Mouse (Mus musculus) gastrocnemius, adult 18-20 months (tissue): ENCODE results near the gene Padi1. TPM values are rescaled to one million over a fixed set of nuclear protein-coding genes. Genes with fewer than 3 reads are reported as not detected.
A peak's percentile ranks its signal among the peaks of the same experiment; 100 is the strongest.

ENCODE experiments used
- DNase-seq: peaks from one replicate; pipeline ENCODE4 v3.0.0; 2021; ENCODE audit warnings: low spot score
- total RNA-seq, 2 experiments: library from RNA; stranded (reverse); gene quantifications; 2 replicates each; pipeline ENCODE4 v1.2.3; 2021

Padi1 gene
- total RNA-seq, 2 experiments from 2014 or later = 0.07 to 0.21 TPM

DNA sequence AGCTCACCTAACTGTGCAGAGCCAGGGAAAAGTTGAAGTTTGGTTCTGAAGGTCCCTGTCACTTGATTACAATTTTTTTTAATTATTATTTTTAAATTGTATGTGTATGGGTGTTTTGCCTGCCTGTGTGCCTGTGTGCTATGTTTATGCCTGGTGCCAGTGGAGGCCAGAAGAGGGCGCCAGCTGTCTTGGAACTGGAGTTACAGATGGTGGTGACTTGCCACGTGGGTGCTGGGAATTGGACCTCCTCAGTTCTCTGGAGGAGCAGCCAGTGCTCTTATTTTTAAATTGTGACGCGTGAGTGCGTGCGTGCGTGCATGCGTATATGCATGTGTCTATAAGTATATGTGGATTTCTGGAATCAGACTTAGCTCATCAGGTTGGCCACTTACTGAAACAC, 28.2 kb downstream of the Padi1 start:
- no peak for DNase-seq

- DNase-seq = no peak
Measured at GRCm38 (mm10) chr4:140815996-140816917, 29.3 kb downstream of the Padi1 start.

- no peak for DNase-seq
Measured at GRCm38 (mm10) chr4:140815496-140815895, 30.1 kb downstream of the Padi1 start.

DNA sequence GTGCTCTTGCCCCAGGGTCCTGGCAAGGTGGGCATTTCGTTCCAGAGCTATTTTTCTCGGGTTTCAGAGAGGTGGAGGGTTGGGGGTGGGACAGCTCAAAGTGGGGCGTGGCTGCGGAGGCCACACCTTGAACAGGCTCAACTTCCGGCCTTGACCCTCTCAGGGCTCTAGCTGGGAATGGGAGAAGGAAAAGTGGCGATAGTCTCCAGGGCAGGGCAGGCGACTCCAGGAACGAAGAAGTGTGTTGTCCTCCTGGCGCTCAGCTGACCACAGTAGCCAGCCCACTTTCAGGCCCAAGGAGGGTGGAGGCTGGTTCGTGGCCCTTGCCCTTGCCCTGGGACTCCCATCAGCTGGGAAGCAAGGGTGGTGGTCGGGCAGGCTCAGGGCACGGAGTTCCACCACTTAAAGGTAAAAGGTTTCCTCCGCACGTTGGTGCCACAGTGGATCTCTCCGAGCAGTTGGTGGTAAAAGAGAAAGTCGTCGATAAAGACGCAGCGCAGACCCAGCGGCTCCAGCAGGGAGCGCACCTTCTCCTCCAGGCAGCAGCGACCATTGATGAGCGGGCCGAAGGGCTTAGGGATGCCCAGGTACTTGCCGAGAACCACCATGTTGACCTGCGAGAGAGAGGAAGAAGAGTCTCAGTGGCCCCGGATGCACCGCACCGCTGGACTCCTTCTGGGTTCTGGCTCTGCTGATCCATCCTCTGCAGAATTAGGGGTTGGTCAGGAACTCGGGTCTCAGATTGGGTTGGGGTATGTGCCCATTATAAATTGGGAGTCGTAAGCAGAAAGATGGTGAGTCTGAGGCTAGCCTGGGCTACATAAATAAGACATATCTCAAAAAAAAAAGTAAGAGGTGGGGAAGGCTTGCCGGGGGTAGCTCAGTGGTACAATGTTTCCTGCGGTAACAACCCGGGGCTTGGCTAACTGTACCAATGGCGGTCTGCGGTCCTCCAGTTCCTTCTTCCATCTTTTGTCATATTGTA, 31.0 kb downstream of the Padi1 start:
- peak; percentile 20 for DNase-seq

DNA sequence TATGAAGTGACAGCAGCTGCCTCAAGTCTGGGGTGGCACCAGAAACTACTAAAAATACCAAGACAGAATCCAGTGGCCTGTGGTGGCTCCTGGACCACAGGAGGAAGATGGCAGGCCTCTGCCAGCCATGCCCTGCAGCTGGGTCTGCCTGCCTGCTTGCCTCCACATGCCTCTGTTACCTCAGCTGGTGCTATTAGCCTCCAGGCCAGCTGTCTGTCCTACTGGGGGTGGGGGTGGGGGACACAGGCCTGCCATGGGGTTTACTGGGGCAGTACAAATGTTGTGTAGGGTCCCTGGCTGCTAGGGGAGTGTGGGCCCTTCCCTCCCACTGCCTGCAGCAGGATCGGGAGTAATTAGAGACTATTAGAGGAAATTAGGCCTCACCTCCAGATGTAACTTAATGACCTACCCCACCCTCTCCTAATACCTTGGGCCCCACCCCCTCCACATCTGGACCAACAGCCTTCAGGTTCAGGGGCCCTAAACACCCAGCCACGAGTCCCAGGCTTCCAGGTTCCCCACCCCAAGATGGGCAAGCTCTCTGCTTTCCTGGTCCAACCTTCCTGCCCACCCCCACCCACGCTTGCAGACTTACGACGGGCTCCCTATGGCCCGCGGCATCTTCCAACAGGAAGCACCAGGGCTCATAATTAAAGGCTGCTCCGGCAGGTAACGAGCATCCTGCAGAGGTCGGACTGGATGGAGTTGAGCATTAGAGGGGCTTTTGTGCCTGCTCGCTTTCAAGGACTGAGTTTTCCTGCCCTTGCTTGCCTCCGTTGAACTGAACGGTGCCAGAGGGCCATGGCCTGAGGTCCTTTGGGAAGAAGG, 32.0 kb downstream of the Padi1 start:
- no peak for DNase-seq

DNA sequence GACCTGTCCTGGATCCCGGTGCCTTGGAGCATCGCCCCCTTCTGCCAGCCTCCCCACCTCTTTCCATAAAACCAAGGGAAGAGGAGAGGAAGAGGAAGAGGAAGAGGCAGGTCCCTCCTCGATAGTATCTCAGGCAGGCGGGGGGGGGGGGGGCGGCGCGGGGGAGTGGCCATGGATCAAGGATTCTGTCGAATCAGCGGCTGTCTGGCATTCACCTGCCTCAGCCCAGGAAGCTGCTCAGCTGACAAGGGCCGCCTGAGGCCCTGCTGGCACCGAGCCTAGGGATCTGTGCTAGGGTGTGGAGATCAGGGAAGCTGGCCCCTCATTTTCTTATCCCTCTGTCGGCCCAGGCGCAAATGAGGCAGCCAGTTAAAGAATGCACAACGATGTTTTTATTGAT, 33.0 kb downstream of the Padi1 start:
- no peak for DNase-seq

DNA sequence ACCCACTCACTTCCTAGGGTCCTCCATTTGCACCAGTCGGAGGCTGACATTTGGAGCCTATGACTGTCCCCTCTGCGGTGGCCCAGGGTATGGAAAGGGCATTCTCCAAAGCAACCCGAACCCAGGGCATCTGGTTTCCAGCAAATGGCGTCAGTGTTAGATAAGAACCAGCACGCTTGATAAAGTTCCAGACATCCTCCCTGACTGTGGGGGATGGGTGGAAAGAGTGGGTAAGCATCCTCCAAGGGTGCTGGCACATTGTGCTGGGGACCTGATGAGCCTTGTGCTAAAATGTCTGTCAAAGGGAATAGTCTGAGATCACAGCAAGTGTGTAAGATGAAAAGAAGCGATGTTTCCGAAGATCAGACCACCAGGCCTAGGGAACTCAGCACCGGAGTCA, 33.4 kb downstream of the Padi1 start:
- DNase-seq = no peak

DNA sequence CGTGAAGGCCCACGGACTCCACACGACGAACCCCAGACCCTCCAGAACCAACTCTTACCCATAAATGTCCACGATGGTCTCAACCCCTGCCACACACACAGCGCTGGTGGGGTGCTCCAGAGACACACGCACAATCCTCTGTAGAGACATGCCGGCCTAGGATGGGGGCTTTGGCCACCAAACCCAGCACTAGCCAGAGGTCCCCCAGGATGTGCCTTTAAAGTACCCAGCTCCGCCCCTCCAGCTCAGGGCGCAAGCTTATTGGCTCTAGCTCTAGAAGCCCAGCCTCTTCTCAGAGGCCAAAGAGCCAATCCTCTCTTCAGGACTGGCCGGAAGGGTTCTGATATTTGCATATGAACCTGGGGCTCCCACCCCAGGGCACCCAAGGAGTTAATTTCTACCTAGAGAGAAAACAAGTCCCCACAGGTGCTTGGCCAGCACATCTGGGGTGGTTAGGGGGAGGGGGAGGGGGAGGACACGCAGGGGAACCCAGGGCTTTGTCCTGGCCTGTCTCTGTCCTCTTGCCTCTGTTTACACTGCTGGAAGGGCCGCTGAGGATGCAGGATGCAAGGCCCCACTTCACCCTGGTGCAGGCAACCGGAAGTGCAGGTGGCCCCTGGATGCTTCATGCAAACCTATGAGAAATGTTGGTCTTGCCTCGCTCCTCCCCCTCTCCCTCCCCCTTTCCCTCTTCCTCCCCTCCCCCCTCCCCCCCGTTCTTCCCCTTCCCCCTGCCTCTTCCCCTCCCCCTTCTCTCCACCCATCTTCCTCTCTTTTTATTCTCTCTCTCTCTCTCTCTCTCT, 34.9 kb downstream of the Padi1 start, which contains the start of gene Padi3:
Padi3 (minus strand) TSS at position 191 of the 803 bp plus-strand sequence.
- DNase-seq = no peak

DNA sequence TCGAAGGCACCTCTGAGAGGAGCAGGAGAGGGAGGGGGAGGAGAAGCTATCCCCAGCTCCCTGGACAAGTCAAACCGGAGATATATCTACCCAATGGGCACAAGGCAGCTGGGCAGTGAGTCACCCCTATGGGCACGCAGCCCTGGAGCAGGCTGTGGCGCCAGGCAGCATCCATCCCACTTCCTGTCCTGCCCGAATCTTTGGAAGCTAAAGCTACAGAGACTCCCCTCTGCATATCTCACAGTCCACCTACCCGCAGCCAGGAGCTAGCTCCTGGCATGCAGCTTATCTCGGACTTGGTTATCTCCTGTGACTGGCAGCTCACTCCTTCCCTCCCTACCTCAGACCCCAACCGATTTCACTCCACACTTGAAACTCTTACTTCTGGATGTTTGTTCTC, 36.5 kb downstream of the Padi1 start:
- no peak for DNase-seq

DNA sequence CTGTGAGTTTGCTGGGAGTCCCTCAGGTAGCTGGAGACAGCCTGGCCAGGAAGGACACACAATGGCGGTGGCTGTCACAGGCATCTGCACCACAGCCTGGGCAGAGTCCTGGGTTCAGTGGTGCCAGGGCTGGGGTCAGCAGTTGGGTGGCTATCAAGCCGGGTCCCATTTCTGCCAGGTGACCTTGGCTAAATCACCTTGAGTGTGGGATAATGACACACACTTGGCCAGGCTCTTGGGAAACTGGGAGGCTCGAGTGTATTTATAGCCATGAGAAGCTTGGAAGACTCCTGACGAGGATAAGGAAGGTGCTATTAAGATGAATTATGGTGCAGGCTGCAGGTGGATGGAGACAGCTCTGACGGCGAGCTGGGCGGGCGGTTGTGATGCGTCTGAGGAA, 41.0 kb downstream of the Padi1 start:
- peak; percentile 81 for DNase-seq

DNA sequence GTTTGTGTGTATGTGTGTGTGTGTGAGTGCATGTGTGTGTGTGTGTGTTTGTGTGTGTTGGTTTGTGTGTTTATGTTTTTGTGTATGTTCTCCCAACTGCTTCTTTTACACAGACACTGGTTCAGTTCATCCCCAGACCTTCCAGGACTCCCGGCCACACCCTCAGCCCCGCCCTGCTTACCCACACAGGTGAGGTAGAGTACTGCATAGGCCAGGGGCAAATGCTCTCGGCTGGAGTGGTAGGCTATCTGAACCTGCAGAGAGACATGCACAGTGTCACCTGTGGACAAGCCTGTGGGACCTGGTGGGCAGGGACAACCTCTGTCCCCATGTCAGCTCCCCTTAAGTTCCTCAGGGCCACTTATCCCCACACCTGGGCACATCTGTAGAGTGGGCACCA, 44.2 kb downstream of the Padi1 start:
- no peak for DNase-seq

DNA sequence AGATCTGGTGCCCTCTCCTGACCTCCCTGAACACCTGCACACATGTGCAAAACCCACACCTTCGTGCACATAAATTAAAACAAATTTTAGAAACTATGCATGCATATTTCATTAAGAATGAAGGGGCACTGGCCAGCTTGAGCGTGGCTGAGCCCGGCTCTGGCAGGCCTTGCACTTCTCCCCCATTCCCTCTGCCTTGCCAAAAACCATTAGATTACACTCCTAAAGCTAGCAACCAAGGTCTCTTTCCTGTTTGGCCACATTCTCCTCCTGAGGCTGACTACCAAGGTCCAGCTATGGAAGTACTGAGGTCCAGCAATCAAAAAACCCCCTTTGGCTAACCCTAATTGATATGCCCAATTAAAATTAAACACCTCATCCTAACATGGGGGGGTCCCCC, 48.8 kb downstream of the Padi1 start:
- DNase-seq = no peak

GRCm38 (mm10) chr4:140794678-140795077, 50.9 kb downstream of the Padi1 start:
- DNase-seq = no peak

GRCm38 (mm10) chr4:140793795-140794194, 51.8 kb downstream of the Padi1 start:
- DNase-seq = no peak

DNA sequence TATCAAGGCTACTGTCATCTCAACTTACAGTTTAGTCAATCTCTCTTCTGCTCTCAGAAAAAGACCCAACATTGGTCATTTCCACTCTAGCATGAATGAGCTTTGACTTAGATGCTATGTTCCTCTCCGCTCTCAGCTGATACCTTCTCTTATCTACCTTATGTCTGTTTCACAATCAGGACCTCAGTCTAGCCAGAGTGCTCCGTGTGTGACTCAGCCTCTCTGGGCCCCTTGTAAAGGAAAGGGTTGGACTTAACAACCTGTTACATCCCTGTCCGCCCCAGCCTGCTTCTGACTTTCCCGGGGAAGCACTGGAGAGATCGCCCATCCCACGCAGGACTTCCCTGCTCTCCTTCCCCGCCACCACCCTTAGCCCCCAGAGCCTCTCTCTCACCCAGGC, 53.0 kb downstream of the Padi1 start:
- no peak for DNase-seq

DNA sequence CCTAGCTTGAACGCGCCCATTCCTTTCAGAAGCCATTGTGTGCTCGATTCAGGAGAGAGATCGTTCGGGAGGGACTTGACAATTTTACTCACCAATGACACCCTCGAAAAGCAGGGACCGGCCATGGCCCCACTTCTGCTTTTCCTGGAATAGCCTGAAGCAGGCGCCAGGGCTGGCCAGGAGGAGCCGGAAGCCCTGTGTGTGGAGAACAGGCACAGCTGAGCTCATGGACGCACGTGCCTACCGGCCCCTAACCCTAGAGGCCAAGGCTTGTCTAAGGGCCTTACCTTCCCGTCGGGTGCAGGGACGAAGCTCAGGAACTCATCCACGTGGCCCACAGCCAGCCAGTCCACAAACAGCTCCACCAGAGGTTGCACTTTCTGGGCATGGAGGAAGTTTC, 54.5 kb downstream of the Padi1 start:
- DNase-seq = no peak

GRCm38 (mm10) chr4:140789983-140790382, 55.6 kb downstream of the Padi1 start:
- no peak for DNase-seq

DNA sequence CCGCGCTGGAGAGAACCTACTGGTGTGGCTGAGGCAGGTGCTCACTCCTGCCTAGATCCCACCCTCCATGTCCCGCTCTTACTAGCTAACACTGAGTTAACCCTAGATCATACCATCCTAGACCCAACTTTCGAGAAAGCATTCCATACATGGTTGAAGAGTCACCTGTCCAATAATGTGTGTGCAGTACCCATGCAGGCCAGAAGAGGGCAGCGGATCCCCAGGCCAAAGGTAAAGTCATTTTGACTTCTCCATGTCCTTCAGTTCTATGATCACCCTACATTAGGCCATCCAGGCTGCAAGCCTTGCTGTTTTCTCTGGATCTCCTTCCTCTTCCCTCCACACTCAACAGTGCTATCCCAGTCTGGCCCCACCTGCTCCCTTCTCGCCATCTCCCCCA, 56.6 kb downstream of the Padi1 start:
- peak; percentile 71 for DNase-seq

DNA sequence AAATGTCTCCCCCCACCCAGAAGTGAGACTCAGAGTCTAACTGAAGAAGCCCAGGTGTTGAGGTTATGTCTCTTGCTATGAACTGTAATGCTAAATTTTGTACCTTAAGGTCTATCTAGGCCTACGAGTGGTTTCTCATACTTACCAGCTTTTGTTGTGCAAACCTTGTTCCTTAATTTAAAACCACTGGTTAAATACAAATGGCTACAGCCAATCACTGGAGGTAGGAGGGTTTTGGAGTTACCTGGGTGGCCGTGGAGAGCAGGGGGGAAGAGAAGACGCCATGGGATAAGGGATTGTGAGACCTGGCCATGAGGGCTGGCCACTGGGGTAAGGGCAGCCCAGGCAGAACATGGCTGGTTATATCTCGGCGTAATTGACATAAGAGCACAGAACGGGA, 57.3 kb downstream of the Padi1 start:
- DNase-seq = no peak

GRCm38 (mm10) chr4:140787414-140787813, 58.2 kb downstream of the Padi1 start:
- no peak for DNase-seq
